Mouse (Mus musculus) urinary bladder, postnatal 25 days (tissue): Measurements from ENCODE around the gene Ccdc12.

Experiments
- DNase-seq: peaks from one replicate; pipeline ENCODE4 v3.0.0; 2022; ENCODE audit warnings: low spot score

The Ccdc12 gene

GRCm38 (mm10) chr9:110742295-110742950 lies 86.1 kb downstream of the Ccdc12 start:
- DNase-seq, result peak; percentile 6

DNA sequence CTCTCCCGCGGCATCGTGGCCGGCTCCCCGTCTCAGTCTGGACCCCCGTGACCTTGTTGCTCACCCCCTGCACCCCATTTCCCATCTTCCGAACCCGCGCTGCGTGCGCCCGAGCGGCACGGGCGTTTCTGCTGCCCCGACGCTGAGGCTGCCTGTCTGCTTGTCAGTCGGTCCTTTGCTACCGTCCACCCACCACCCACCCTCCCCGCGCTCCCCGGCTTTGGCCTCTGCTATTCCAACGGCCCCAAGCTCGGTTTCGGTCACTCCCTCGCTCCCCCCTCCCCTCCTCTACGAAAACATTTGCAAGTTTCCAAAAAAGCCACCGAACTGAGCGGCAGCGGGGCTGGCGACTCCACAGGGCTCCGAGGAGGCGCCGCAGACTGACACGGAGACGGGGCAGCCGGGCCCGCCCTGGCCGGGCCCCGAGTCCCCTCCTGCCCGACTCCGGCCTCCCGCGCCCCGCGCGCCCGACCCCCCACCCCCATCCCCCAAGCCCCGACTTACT lies 86.7 kb downstream of the Ccdc12 start:
- DNase-seq, result peak; percentile 17

GRCm38 (mm10) chr9:110743456-110744323 lies 87.4 kb downstream of the Ccdc12 start:
- peak; percentile 26 for DNase-seq

DNA sequence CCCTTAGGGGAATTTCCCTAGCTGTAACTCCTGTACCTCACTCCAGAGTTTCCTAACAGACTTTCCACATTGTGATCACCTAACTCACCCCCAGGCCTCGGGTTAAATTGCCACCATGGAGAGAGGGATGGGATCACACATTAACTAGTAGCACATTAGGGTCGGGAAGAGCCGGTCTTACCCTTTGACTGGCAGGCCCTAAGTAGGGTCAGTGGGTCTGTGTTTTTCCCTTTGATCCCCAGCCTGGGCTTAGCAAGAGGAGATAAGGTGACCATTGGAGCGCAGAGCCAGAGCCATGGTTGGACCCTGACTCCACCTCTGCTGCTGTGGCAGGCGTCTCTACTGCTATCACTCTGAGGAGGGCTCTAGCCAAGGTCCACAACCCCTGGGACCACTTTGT lies 89.4 kb downstream of the Ccdc12 start:
- DNase-seq, result no peak

- DNase-seq, result no peak
Measured at GRCm38 (mm10) chr9:110746238-110746637, 89.9 kb downstream of the Ccdc12 start.

- DNase-seq, result no peak
Measured at GRCm38 (mm10) chr9:110746961-110747360, 90.7 kb downstream of the Ccdc12 start, which contains the start of gene Pth1r. Pth1r (minus strand) TSS chr9:110747145.

GRCm38 (mm10) chr9:110748451-110748850 lies 92.1 kb downstream of the Ccdc12 start:
- DNase-seq, result no peak

DNA sequence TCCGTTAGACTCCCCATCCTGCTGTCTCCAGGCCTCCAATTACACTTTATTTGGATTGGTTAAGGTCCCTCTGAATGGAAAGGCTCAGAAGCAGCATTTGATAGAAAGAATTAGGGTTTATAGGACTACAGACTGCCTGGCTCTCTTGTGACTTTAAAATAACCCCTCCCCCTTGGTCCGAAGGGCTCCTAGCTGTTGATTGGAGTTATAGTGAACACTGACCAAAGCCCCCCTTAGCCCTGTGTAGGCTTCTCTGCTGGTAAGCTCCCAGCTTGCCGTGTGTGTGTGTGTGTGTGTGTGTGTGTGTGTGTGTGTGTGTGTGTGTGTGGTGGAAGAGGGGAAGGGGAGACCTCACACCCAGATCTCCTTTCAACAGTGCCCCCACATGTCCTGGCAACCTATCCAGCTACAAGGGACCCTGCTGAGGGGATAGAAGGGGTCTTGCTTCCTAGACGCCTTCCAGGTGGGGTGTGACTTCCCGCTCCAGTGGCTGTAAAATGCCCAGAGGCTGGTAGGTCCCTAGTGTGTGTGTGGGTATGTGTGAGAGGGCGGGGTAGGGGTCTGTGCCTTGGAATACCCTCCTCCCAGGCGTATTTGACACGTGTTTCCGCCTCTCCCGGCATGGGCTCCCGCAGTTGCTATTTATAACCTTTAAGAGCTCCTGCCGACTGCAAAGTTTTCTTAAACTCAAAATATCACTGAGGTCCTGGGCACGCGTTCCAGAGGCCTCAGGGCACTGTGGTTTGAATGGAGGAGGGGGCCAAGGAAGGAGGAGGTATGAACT lies 94.3 kb downstream of the Ccdc12 start:
- no peak for DNase-seq

DNA sequence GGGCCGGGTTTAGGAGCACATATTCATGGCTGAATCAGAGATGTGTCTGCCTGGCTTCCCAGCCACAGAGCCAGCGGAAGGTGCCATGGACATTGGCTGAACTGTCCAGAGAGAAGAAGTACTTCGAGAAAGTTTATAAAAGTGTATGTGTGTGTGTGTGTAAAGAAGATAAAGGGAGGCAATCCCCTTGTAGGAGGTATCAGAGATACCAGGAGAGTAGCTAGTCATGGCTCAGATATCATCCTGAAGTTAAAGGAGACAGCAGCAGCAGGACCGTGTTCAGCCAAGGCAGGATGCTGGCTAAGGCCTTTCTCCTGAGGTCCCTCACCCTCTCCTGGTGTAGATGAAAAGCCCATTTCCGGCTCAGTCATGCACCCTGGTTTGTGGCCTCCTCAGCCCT lies 95.1 kb downstream of the Ccdc12 start:
- DNase-seq, result no peak

GRCm38 (mm10) chr9:110752917-110753435 lies 96.7 kb downstream of the Ccdc12 start:
- DNase-seq, result no peak

DNA sequence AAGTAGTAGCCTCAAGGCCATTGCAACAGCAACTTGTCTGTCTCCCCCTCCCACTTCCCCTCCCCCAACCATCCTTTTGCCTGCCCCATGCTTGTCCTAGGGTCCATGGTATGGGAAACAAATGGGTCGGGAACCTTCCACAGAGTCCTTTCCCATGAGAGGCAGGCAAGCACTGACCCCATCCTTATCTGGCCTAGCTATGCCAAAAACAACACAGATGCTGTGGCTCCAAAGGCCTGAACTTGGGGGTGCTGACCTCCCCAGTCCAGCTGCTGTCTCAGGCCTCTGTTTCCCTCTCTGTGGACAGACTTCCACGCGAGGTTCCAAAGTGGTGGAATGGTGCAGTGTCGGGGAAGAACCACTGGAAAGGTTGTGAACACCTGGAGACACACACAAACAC lies 97.5 kb downstream of the Ccdc12 start:
- DNase-seq, result no peak

GRCm38 (mm10) chr9:110757816-110758215 lies 101.5 kb downstream of the Ccdc12 start:
- DNase-seq, result no peak

- peak; percentile 59 for DNase-seq
Measured at GRCm38 (mm10) chr9:110758605-110759004, 102.3 kb downstream of the Ccdc12 start.

DNA sequence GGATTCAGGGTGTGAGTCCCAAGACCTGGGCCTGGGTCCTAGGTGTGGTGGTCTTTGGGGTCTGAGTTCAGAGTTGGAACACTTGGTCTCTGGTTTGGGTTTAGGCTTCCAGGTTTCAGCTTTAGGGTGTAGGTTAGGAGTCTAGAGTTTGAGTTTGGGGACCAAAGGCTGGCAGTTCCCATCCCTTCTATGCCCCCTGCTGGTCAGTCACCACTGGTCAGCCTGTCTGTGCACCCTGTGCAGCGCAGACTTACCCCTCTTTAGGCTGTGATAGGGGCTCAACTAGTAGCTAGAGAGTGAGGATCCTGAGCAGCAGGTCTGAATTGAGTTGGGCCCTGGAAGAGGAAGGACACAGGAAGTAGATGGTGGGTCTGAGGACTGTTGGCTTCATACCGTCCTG lies 103.0 kb downstream of the Ccdc12 start:
- peak; percentile 64 for DNase-seq

GRCm38 (mm10) chr9:110760886-110761285 lies 104.6 kb downstream of the Ccdc12 start:
- DNase-seq, result no peak
